Mouse (Mus musculus) small intestine, adult 2 months (tissue): Measurements from ENCODE around the gene Snx29.

Source experiments
- CTCF ChIP-seq: fragments of 200-500 bp; IDR thresholded peaks from 2 replicates; pipeline ENCODE4 v1.5.1; 2012; ENCODE audit warnings: low read depth, mild to moderate bottlenecking, control low read depth, inconsistent platforms, low read length, moderate library complexity, mixed read lengths; ENCODE audit not compliant: insufficient replicate concordance, insufficient read length; ENCODE audit errors: extremely low read depth
- POLR2A ChIP-seq: fragments of 200-500 bp; IDR thresholded peaks from 2 replicates; pipeline ENCODE4 v1.6.1; 2012; ENCODE audit warnings: low read depth, mild to moderate bottlenecking, control low read depth, inconsistent platforms, low read length, moderate library complexity

GRCm38 (mm10) chr16:11728131-11728530, 405.4 kb downstream of the Snx29 start:
- no peak for TF ChIP-seq CTCF
- no peak for TF ChIP-seq POLR2A
